Mouse (Mus musculus) common myeloid progenitor, adult 5-6 weeks (primary cell): ENCODE measurements around the gene Six1. TPM values are rescaled to one million over a fixed set of nuclear protein-coding genes. Genes with fewer than 3 reads are reported as not detected.
A peak's percentile ranks its signal among the peaks of the same experiment; 100 is the strongest.

ENCODE experiments used
- ATAC-seq: replicated peaks from 2 replicates; pipeline ENCODE4 v1.8.0; 2016; ENCODE audit warnings: low read depth, mild to moderate bottlenecking, moderate TSS enrichment, inconsistent platforms; ENCODE audit not compliant: poor library complexity, severe bottlenecking
- total RNA-seq: library from RNA; stranded (forward); fragments of 200-1000, 187-1606 nt; gene quantifications from 2 replicates; pipeline ENCODE4 v1.2.3, GENCODE M21; 2017

The Six1 gene
- total RNA-seq, 1 experiment from 2014 or later: 0.27 TPM

- no peak for ATAC-seq
These were observed 2.7 kb downstream of the Six1 start for GRCm38 (mm10) chr12:73050811-73051580.

GRCm38 (mm10) chr12:73050305-73050704, 3.4 kb downstream of the Six1 start:
- no peak for ATAC-seq

- no peak for ATAC-seq
These were observed 4.0 kb downstream of the Six1 start for GRCm38 (mm10) chr12:73049520-73050225.

GRCm38 (mm10) chr12:73048537-73048936, 5.2 kb downstream of the Six1 start:
- ATAC-seq: no peak

- ATAC-seq: no peak
These were observed 6.1 kb downstream of the Six1 start for GRCm38 (mm10) chr12:73047576-73047975.

GRCm38 (mm10) chr12:73046607-73047180, 7.0 kb downstream of the Six1 start:
- ATAC-seq: peak; percentile 78

GRCm38 (mm10) chr12:73045724-73046606, 7.7 kb downstream of the Six1 start:
- ATAC-seq: no peak

- ATAC-seq: no peak
These were observed 8.5 kb downstream of the Six1 start for GRCm38 (mm10) chr12:73045046-73045723.

- ATAC-seq: no peak
These were observed 9.3 kb downstream of the Six1 start for GRCm38 (mm10) chr12:73044221-73045045.

- ATAC-seq: no peak
These were observed 10.1 kb downstream of the Six1 start for GRCm38 (mm10) chr12:73043396-73044167.

GRCm38 (mm10) chr12:73042903-73043302, 10.8 kb downstream of the Six1 start:
- no peak for ATAC-seq

GRCm38 (mm10) chr12:73042406-73042805, 11.3 kb downstream of the Six1 start:
- no peak for ATAC-seq

GRCm38 (mm10) chr12:73041256-73041630, 12.4 kb downstream of the Six1 start:
- no peak for ATAC-seq

GRCm38 (mm10) chr12:73040563-73041255, 13.0 kb downstream of the Six1 start:
- ATAC-seq: no peak

- no peak for ATAC-seq
These were observed 13.6 kb downstream of the Six1 start for GRCm38 (mm10) chr12:73039939-73040562.

GRCm38 (mm10) chr12:73038992-73039938, 14.4 kb downstream of the Six1 start:
- ATAC-seq: no peak
